Mouse (Mus musculus): ENCODE measurements around the gene Ric8b.

The Ric8b gene

GRCm38 (mm10) chr10:85054876-85055275 is 137.5 kb downstream of the Ric8b start:
- in situ Hi-C loops (cut with MboI, MseI) = no loop called here
